Mouse (Mus musculus) kidney, adult 2 months (tissue): ENCODE results near the gene Trank1. TPM values are rescaled to one million over a fixed set of nuclear protein-coding genes. Genes with fewer than 3 reads are reported as not detected.

ENCODE experiments used
- DNase-seq: peaks from one replicate; pipeline ENCODE4 v3.0.0; 2021
- H3K27ac ChIP-seq: fragments of 200-500 bp; 2 replicates; pipeline ENCODE4 v1.5.1; 2012; ENCODE audit warnings: low read depth, low read length, control low read depth, inconsistent platforms; ENCODE audit not compliant: insufficient read depth
- H3K27me3 ChIP-seq: fragments of 200-500 bp; replicated peaks from 2 replicates; pipeline ENCODE4 v1.6.1; 2012; ENCODE audit warnings: mild to moderate bottlenecking, moderate library complexity, low read length, inconsistent platforms; ENCODE audit not compliant: control insufficient read depth, insufficient read depth
- H3K36me3 ChIP-seq: fragments of 200-500 bp; 2 replicates; pipeline ENCODE4 v1.6.1; 2012; ENCODE audit warnings: mild to moderate bottlenecking, moderate library complexity, low read length, inconsistent platforms; ENCODE audit not compliant: control insufficient read depth, insufficient read depth
- H3K4me1 ChIP-seq: fragments of 200-500 bp; 2 replicates; pipeline ENCODE4 v1.6.1; 2011; ENCODE audit warnings: low read length; ENCODE audit not compliant: control insufficient read depth, insufficient read depth
- H3K4me3 ChIP-seq: fragments of 200-500 bp; 2 replicates; pipeline ENCODE4 v1.5.1; 2011; ENCODE audit warnings: mild to moderate bottlenecking, low read depth, low read length, control low read depth; ENCODE audit not compliant: insufficient read depth
- CTCF ChIP-seq: fragments of 200-500 bp; conservative IDR thresholded peaks from 2 replicates; pipeline ENCODE4 v1.5.1; 2011; ENCODE audit warnings: low read depth, mild to moderate bottlenecking, control low read depth, low read length, moderate library complexity, mixed read lengths; ENCODE audit not compliant: insufficient read depth, insufficient read length
- POLR2A ChIP-seq: fragments of 200-500 bp; IDR thresholded peaks from one replicate; pipeline ENCODE4 v1.6.1; 2011; ENCODE audit warnings: low read depth, low read length, control low read depth
- WGBS: fragments of 180-500 bp; shearing (Covaris S2); methylation state at CpG from one replicate; pipeline ENCODE4 v1.1.7; 2018; 5-methylcytosine and 5-hydroxymethylcytosine counted together
- polyA plus RNA-seq: library from polyadenylated mRNA; depleted of rRNA; stranded (reverse); fragments of >200 nt; gene quantifications from 2 replicates; pipeline ENCODE4 v1.2.3, GENCODE M21; 2012

The Trank1 gene
- polyA plus RNA-seq, 1 experiment: 0.13 TPM

GRCm38 (mm10) chr9:111377868-111378267 lies 66.3 kb downstream of the Trank1 start:
- Histone ChIP-seq H3K27ac (no peak overlapping the region), H3K4me1 (no peaks in the 10 kb centered on the region; the same call in 1 of the 2 replicates), H3K27me3 (no peaks in the 10 kb centered on the region), H3K36me3 (no peaks in the 10 kb centered on the region), H3K4me3 (no peak overlapping the region)
- WGBS: 40% methylated on average over 6 of the region's 6 CpGs
- TF ChIP-seq POLR2A: no peak
- no peak for TF ChIP-seq CTCF
- peak; percentile 17 for DNase-seq

- Histone ChIP-seq H3K36me3 (no peaks in the 10 kb centered on the region), H3K4me3 (no peak overlapping the region), H3K27me3 (no peaks in the 10 kb centered on the region), H3K4me1 (peaks cover 6% of the 10 kb centered on the region), H3K27ac (no peak overlapping the region)
- WGBS: 88% methylated on average over 9 of the region's 9 CpGs
- DNase-seq: no peak
- TF ChIP-seq CTCF (no peak), POLR2A (no peak)
These were observed 69.8 kb downstream of the Trank1 start for GRCm38 (mm10) chr9:111381056-111382025.

GRCm38 (mm10) chr9:111382469-111382868 lies 70.9 kb downstream of the Trank1 start:
- no peak overlapping the region for H3K4me3 ChIP-seq
- peaks cover 12% of the 10 kb centered on the region for H3K4me1 ChIP-seq
- 93% methylated on average over 6 of the region's 6 CpGs for WGBS
- TF ChIP-seq CTCF (no peak), POLR2A (no peak)
- no peaks in the 10 kb centered on the region for H3K36me3 ChIP-seq
- DNase-seq: no peak
- no peaks in the 10 kb centered on the region for H3K27me3 ChIP-seq
- no peak overlapping the region for H3K27ac ChIP-seq

GRCm38 (mm10) chr9:111383046-111383445 lies 71.5 kb downstream of the Trank1 start:
- Histone ChIP-seq H3K36me3 (no peaks in the 10 kb centered on the region), H3K27ac (no peak overlapping the region), H3K4me3 (no peak overlapping the region), H3K27me3 (no peaks in the 10 kb centered on the region), H3K4me1 (peaks cover 14% of the 10 kb centered on the region)
- TF ChIP-seq POLR2A (no peak), CTCF (no peak)
- 90% methylated on average over 3 of the region's 3 CpGs for WGBS
- no peak for DNase-seq

GRCm38 (mm10) chr9:111383756-111384155 lies 72.2 kb downstream of the Trank1 start:
- no peak for TF ChIP-seq POLR2A
- TF ChIP-seq CTCF: no peak
- no peak overlapping the region for H3K27ac ChIP-seq
- H3K4me3 ChIP-seq: no peak overlapping the region
- no peak for DNase-seq
- peaks cover 14% of the 10 kb centered on the region for H3K4me1 ChIP-seq
- 80% methylated on average over 3 of the region's 3 CpGs for WGBS
- no peaks in the 10 kb centered on the region for H3K27me3 ChIP-seq
- H3K36me3 ChIP-seq: no peaks in the 10 kb centered on the region

GRCm38 (mm10) chr9:111385526-111386491 lies 74.3 kb downstream of the Trank1 start:
- Histone ChIP-seq H3K4me3 (no peak overlapping the region), H3K36me3 (no peaks in the 10 kb centered on the region), H3K4me1 (peaks cover 14% of the 10 kb centered on the region), H3K27ac (peak overlapping the region; percentile 69), H3K27me3 (no peaks in the 10 kb centered on the region)
- TF ChIP-seq POLR2A (no peak), CTCF (no peak)
- 75% methylated on average over 5 of the region's 5 CpGs for WGBS
- peak; percentile 44 for DNase-seq

GRCm38 (mm10) chr9:111386569-111386968 lies 75.0 kb downstream of the Trank1 start:
- DNase-seq: peak; percentile 33
- H3K36me3 ChIP-seq: no peaks in the 10 kb centered on the region
- 42% methylated on average over 2 of the region's 2 CpGs for WGBS
- no peak overlapping the region for H3K4me3 ChIP-seq
- H3K27me3 ChIP-seq: no peaks in the 10 kb centered on the region
- peak overlapping the region; percentile 69 for H3K27ac ChIP-seq
- H3K4me1 ChIP-seq: peaks cover 14% of the 10 kb centered on the region
- no peak for TF ChIP-seq POLR2A
- TF ChIP-seq CTCF: no peak
